Mouse (Mus musculus) layer of hippocampus, postnatal 36 days (tissue): ENCODE data around the gene Rnf113a2. TPM values are rescaled to one million over a fixed set of nuclear protein-coding genes. Genes with fewer than 3 reads are reported as not detected.

Experiments used
- DNase-seq, 2 experiments: peaks; one replicate each; pipeline ENCODE4 v3.0.0; 2022
- total RNA-seq, 2 experiments: library from RNA; stranded (reverse); gene quantifications; 2 replicates each; pipeline ENCODE4 v1.2.3; 2021

The Rnf113a2 gene
- total RNA-seq: 10 to 100 TPM; 13.9 to 14.9 TPM

DNA sequence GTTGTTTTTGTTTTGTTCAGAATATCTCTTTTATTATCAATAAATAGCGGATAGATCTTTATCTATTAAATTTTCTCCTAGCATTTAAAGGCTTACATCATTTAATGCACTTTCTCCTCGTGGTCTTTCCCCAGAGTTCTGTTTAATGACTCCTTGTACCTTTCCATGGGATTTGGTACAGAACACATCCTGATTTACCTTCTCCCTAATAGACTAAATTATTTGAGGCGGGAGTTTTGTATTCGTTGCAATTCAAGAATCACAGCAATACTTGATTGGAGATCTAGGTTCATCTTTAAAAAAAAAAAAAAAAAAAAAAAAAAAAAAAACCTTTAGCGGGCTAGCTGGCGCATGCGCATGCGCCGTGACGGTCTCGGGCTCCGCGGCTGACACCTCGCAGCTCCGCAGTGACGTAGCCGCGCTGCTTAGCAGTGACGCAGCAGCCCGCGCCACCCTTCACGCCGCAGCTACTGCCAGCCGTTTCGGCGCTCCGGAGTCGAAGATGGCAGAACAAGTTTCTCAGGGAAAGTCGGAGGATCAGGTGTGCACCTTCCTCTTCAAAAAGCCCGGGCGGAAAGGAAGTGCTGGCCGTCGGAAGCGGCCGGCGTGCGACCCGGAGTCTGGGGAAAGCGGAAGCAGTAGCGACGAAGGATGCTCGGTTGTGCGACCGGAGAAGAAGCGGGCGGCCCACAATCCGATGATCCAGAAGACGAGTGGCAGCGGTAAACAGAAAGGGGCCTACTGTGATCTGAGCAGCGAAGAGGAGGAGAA is at the start of gene Rnf113a2:
Gene Rnf113a2, plus strand, starts transcription at position 363 of the 771 bp plus-strand sequence.
- peak; percentile 84 for DNase-seq

DNA sequence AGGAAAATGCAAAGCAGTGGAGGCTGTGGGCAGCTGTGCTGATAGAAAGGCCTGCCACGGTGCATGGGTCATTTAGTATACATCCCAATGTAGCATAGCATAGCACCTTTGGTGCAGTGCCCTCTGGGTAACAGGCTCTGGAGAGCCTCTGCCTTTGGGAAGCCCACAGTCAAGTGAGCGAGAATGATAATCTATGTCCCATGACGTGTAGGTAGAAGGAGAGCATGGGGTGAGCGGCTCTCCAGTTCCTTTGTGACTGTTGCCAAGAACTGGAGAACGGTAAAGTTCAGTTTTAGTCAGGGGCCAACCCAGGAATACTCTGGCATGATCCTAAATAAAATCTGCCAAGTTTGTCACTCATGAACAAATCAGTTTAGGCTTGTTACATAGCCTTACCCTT is 45.3 kb upstream of the Rnf113a2 start:
- no peak for DNase-seq

DNA sequence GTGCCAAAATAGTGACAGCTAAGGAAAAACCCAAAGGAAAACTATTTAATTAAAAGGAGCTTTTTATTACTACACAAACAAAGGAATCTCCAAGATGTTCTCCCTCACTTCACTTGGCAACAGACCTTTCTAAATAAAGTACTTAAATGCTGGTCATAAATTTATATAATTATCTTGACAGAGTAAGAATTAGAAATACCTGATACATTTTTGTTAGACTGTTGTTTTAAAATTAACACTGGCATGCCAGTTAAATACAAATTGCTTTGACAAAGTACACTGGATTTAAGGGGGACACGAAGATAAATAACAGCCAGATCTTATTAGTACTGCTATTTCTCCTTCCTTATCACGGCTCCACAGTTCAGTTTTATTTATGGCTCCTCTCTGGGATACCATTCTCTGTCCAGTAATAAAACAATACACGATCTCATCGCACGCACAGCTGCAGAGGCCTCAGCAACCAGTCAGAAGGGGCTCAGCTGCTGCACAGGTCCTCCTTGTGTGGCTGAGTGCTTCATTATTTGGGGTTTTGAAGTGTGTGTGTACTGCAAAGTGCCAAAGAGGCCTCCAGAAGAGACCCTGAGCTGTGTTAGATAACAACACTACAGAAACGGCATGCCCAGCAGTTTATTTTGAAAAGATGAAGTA is 43.0 kb upstream of the Rnf113a2 start:
- DNase-seq: no peak

DNA sequence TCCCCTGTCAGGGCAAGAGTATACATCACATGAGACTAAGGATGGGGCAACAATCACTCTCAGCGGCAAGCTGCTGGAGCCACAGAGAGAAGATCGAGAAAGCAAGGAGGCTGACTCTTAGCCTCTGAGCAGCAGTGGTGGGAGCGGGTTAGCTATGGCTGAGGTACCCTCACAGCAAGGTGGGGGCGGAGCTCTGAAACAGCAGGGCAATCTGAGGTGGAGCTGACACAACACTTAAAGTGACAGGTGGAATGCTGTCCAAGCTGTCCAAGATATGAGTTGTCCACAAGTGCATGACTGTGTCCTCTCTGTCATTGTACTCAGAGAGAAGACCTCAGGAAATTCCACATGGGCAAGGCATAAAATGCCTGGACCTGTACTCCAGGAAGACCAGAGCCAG is 34.6 kb upstream of the Rnf113a2 start:
- no peak for DNase-seq

DNA sequence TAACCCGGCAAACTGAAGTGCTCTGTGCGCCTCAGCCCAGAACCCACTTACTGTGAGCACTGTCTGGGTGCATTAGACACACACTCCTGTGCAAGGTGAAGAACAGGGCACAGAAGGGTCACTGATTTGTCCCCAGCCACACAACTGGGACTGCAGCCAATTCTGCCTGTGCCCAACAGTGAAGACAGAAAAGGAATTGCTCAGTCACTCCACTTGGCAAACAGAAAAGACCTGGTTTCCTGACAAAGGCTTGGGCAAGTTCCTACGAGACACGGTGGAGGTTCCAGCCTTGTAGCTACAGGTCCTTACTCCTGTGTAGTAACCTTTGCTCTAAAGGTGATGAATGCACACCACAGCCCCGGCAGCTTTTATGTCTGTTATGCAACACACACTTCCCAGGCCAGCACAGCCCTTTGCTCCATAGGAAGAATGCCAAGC is 32.3 kb upstream of the Rnf113a2 start:
- DNase-seq: no peak

DNA sequence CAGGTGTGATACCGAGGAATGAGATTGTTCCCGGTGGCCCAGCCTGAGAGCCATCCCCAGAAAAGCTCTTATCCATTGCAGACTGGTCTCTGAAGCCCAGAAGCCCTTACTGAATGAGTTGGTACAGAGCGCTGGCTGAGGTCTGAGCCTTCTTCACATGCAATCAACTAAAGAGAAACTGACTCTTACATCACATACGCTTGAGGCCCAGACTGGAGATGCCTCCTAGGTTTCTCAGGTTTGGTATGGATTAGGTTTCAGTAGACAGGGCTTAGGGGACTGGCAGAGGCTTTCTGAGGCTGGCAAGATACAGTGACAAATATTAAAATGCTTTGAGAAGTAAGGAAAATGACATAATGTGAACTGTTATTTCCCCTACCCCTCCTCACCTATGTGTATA is 31.6 kb upstream of the Rnf113a2 start:
- no peak for DNase-seq

DNA sequence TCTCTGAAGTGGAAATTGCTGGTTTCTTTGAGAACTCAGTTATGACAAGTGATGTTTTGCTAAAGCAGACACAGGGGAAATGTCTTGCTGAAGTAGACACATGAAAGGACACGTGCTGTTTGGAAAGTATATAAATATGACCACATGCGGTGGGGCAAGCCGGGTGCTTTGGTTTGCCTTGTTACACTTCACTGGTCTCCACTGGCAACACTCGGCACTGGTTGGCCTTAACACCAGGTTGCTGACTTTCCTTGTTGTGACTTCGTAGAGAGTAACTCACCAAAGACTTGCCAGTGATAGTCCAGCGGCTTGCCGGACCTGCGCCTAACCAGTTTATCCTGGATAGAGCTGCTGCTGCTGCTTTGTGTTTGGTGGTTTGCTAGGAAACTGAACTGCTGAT is 28.9 kb upstream of the Rnf113a2 start:
- no peak for DNase-seq

DNA sequence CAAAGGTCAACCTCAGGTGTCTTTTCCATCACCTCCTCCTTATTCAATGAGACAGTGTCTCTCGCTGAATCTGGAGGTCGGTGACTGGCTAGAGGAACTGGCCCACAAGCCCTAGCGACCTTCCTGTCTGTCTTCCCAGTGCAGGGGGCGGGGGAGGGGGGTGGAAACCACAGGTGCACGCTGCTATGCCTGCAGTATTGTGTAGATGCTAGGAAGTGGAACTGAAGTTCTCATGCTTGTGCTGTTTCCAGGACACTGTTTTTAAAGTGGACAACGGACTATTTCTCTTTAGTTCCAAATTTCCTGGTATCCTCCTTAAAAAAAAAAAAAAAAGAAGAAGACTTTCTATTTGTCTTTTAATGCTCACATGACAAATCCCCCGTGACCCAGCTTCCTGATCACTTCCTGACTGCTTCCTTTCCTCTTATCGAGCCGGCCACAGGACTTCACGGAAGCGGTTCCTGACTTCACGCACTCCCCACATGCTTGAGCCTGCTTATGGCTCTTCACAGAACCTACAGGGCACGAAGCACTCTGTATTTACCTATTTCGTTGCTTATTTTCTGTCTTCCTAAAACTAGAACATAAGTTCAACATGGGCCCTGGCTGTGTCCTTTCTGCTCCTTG is 28.1 kb upstream of the Rnf113a2 start:
- no peak for DNase-seq

DNA sequence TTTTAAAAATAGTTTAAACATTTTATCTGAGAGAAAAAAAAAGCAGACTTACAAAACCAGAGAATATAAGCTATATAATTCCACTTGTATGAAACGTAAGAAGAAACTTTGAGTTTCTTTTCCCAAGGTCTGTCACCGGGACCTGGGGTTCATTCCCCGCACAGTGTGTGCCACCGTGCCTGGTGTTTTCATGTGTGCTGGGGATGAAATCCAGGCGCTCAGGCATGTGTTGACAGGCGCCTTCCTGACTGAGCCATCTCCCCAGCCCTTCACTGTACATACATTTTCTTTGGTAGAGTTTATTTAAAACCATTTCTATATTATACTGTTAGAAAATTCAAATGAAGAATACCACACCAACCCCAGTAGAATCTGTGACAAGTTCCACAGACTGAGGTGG is 26.7 kb upstream of the Rnf113a2 start:
- no peak for DNase-seq

DNA sequence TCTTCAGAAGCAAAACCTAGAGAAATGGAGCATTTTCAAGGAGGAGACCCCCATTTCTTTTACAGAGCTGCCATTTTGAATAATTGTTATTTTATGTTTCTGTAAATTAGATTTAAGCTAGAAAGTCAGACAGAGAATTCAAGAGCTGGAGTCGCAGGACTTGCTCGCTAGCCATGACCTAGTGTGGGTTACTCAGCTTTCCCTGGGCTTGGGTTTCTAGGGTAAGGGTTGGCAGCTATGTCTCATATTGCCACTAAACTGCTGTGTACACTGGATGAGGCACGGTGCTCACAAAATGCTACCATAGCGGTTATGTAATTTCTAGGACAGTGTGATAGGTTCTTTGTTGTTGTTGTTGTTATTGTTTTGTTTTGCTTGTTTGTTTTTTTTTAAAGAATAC is 24.3 kb upstream of the Rnf113a2 start:
- DNase-seq: no peak

DNA sequence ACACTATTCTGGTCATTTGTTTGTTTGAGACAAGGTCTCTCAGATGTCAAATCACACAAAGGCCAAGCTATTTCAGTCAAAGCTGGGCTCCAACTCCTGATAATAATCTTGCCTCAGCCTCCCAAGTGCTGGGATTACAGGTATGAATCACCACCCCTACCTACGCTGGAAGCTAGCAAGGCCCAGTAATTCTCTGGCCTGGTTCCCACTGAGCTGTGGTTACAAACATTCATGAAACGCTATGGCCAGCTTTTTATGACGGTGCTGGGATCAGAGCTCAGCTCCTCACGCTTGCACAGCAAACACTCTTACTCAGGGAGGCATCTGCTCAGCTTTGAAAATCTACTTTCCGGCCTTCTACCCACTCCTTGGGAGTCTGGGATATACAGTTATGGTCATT is 23.1 kb upstream of the Rnf113a2 start:
- DNase-seq: no peak

DNA sequence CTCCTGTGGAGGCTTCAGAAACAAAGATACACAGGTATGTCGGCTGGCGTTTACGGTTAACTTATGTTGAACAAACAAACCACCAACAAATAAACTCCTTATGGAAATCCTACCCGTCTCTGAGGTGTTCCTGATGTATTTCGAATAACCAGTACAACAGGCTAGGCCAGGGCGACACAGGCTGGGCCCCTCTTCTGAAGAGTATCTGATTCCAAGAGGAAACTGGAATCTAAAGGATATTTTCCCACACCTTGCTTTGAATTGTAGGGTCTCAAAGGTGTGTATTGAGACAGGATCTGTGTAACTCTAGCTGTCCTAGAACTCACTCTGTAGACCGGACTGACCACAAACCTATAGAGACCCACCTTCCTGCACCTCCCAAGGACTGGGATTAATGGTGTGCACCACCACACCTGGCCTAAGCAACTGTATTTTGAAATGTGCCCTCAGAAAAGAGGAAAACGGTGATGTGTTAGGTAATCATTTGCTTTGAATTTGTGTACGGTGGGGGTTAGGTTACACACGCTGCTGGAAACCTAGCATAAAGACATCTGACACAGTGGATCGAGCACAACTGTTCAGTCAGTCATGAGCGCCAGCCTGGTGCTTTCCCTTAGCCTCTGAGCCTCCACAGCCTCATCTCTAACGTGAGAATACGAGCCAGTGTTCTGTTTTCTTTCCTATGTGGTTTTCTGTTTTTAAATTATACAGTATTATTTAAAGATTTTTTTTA is 19.9 kb upstream of the Rnf113a2 start:
- DNase-seq: no peak

DNA sequence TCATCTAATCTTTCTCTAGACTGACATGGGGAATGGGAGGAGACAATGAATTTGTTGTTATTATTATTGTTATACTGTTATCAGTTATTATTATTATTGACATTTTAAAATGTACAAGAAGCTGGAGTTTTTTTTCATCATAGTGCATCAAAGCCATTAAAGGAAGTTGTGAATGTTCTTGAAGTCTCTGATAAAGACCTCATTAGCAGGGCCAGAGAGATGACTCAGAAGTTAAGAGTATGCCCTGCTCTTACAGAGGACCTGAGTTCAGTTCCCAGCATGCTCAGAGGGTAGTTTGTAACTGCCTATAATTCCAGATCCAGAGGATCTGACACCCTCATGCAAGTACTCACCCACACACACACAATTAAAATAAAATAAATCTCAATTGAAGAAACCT is 19.3 kb upstream of the Rnf113a2 start:
- no peak for DNase-seq

DNA sequence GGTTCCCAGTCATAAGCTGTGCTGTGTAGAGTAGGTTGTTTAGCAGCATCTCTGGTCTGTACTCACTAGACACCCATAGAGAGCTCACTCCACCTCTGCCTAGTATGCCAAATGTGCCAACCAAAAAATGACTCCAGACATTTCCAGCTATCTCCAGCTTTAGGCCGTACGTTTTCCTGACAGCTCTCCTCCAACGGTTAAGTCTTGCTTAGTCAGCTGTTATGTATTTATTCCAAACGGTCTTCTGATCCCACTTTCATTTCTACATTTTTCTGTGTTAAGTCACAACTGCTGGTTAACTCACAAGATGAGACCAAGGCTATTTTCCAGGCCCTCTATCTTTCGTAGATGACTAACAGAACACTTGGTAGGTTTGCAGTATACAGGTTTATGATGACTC is 18.4 kb upstream of the Rnf113a2 start:
- no peak for DNase-seq

DNA sequence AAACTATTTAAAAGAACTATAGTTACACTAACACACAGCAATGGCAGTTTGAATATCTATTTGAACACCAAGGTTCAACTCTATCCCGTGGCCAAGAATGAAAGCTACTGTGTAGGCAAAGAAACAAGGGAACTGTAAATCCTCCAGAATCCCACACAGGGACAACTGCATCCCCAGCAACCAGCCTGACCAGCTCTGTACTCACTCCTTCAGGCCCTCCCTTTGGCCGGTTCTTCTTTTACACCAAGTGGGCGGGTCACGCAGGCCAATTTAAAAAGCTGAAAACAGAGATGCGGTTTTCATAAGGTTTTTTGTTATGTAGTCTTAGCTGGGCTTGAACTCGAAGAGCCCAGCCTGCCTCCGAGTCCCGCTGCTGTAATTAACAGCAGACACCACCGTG is 17.9 kb upstream of the Rnf113a2 start:
- DNase-seq: no peak

DNA sequence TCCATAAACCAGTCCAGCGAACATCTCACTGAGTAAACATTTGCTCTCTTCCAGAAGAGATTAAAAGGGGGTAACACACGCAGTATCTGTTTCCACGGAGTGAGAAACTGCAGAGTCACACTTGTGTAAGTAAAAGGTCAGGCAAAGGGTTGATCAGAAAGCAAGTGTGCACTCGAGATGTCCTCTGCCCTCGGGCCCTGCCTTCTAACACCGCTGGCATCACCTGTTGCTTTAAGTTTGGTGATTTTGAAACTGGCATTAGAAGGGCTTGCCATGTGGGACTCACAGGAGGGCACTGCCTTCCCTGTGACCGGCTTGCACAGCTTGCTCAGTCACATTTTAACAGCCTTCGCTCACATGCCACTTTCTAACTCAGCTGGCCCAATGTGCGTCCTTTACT is 17.3 kb upstream of the Rnf113a2 start:
- DNase-seq: no peak

DNA sequence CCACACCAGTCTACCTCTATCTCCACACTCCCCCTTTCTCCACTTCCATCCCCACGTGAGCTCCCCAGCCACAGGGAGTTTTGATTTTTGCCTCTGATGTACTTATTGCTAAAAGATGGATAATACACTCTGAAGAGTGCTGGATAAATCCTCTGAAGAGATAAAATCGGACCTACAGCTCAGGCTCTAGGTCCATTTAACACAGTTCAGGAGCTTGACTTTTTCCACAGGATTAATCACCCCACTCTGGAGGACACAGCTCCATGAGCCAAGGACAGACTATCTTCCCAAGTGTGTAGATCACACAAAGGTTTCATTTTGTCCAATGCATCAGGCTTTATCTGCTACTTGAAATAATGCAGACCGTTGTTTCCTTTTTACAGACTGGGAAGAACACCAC is 16.9 kb upstream of the Rnf113a2 start:
- no peak for DNase-seq

DNA sequence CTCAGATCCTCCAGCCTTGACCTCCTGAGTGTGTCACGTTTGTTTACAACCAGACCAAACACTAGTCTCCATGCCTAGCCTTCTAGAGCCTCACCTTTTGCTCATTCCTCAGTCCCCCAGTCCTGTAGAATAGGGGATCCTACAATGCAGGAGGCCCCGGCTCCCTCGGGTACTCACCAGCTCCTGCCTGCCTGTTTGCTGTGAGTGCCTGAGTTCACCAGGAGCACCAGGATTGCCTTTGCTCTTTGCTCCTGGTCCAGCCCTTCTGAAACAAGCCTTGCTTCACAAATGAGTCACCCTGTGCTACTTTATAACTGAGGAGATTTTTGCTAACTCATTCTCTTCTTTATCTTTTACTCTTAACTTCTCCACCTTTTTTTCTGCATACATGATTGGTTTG is 16.3 kb upstream of the Rnf113a2 start:
- no peak for DNase-seq

DNA sequence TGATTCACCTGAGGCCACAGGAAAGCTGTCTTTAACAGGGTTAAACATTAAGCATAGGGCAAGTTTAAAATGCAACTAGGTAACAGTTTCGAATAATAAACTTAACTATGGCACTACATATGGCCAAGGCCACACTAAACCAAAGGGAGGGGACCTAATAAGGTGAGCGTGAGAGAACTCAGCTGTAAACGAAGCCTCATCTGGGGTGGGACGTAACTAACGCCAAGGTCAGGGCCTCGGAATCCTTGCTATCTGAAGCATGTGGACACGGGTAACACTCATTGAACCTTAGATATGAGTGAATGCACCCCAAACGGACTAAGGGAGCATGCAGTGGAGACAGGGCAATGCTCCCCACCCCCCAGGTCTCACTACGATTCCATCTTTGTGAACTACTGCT is 14.1 kb upstream of the Rnf113a2 start:
- no peak for DNase-seq

DNA sequence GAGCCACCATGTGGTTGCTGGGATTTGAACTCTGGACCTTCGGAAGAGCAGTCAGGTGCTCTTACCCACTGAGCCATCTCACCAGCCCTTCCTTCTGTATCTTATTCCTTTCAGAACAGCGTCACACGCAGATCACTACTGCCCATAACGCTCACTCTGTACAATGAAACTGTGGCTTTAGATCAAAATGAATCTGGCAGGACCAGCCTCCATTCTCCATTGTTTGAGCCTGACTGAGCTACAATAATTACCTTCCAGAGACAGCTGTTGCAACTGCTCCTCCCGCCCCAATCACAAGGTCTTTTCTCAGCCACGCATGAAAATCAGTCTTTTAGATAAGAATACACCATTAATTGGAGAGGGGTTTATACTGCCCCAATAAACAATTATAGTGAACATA is 12.5 kb upstream of the Rnf113a2 start:
- DNase-seq: no peak

DNA sequence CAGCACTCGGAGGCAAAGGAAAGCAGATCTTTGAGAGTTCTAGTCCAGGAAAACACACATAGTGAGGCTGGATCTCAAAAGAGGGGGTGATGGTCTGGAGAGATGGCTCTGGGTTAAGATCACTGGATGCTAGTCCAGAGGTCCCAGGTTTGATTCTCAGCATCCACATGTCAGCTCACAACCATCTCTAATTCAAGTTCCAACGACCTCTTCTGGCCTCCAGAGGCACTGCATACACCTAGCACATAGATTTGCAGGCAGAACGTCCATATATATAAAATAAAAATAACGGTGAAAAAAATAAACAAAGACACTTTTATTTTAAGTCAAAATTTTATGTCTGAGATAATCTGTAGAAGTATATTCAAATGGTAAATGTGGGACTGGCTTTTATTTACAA is 9.7 kb upstream of the Rnf113a2 start:
- DNase-seq: no peak

DNA sequence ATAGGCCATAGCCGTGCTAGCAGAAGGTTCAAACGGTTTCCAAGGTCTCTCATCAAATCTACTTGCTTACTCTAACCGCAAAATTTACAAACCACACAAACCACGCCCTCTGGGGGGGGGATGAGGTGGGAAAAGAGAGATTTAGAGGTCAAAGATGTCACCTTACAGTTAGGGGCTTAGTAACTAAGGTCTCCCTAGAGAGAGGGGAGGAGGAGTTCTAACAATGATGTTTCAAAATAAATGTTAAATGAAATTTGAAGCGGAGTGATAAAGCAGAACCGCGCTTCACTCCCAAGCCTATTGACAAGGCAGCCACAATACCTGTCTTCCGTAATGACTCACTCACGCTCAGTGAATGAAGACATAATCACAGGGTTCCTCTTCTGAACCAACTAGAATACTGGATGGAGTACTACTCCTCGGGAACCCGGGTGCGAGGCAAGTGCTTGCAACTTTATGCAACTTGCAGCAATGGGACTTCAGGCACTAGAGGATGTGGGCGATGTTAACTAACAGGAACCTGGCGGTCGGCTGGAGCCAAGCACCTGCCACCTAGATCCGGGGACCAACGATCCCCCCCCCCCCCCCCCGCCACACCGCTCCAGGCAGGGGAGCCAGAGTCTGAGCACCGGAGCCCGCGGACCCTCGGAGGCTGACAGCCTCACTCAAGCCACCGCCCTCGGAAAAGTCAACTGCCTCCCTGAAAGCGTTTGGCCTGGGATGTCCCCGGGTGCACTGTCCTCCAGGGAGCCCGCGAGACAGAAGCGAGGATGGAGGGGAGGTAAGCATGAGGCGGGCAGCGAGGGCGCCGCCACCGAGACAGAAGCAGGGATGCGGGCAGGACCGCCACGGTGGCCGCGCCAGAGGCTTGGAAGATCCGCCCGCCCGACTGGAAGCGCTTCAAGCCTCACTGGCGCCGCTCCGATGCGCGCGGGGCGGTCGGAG is 8.8 kb upstream of the Rnf113a2 start:
- DNase-seq: peak in 1 of 2 experiments; percentile 13
